Comparison of ENCODE assay signal across 14 mouse cellular contexts in the genomic region with DNA sequence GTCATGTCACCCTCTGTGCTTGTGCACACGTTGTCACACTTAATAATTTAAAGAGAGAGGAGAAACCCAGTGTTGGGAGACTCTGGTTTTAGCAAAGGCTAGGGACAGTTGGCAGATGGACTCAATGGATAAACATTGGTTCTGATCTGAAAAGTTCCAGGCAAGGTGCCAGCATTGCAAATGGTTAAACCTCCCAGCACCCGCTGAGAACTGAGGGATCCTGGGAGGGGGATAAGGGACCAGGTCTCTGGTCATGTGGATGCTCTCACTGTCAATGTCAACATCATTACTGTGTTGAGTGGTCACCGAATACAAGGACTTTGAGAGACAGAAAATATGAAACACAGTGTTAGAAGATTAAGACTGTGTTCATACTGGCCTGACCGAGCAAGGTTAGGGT. TPM values are rescaled to one million over a fixed set of nuclear protein-coding genes. Genes with fewer than 3 reads are reported as not detected.
A peak's percentile ranks its signal among the peaks of the same experiment; 100 is the strongest.
DNase-seq lines count a peak whose midpoint lies in the region; ATAC-seq and TF ChIP-seq lines count a peak whose summit lies in the region.
"Had no signal": no experiment of that assay in that cellular context is flagged by ENCODE, and none has a peak within 500 bp of the region (broad histone marks: within the 10 kb centered on the region; RNA-seq: fewer than 3 reads in every experiment).

No protein-coding gene starts in this region.

- H3K27ac ChIP-seq in heart, adult 2 months: peak overlapping the region; percentile 34; the same call in 1 of the 2 replicates
- no peak overlapping the region for H3K27ac ChIP-seq in lung, embryonic 16.5 days (ENCODE audit: low read length)
- peak overlapping the region; percentile 63 for H3K27ac ChIP-seq in liver, embryonic 15.5 days (replicated peaks)
- H3K27ac ChIP-seq: intestine, embryonic 15.5 days had no signal

- H3K9ac ChIP-seq in heart, adult 2 months (ENCODE audit: low read depth, low read length): no peak overlapping the region
- no peak overlapping the region for H3K9ac ChIP-seq in lung, embryonic 16.5 days (ENCODE audit: low read length)
- H3K9ac ChIP-seq in liver, embryonic 15.5 days: no peak overlapping the region
- H3K9ac ChIP-seq: intestine, embryonic 15.5 days had no signal

- H3K79me2 ChIP-seq in heart, adult 2 months (replicated peaks; ENCODE audit: control insufficient read depth, insufficient read depth, low read length): peaks cover 10% of the 10 kb centered on the region

- no peaks in the 10 kb centered on the region for H3K27me3 ChIP-seq in heart, adult 2 months (ENCODE audit: control insufficient read depth, insufficient read depth, low read length)
- no peaks in the 10 kb centered on the region for H3K27me3 ChIP-seq in lung, embryonic 16.5 days (ENCODE audit: control insufficient read depth, insufficient read depth, low read depth, low read length)
- no peaks in the 10 kb centered on the region for H3K27me3 ChIP-seq in liver, embryonic 15.5 days
- H3K27me3 ChIP-seq: intestine, embryonic 15.5 days had no signal

- no peak for TF ChIP-seq EP300 in heart, adult 2 months (IDR thresholded peaks at IDR 0.05; ENCODE audit: insufficient read depth, low read depth, low read length)

- ATAC-seq in lung, embryonic 16.5 days (ENCODE audit: low read depth): peak; percentile 43
- no peak for ATAC-seq in liver, embryonic 15.5 days (ENCODE audit: insufficient read depth)
- ATAC-seq: intestine, embryonic 15.5 days had no signal

- no peak overlapping the region for H3K4me2 ChIP-seq in lung, embryonic 16.5 days (ENCODE audit: low read depth, low read length)
- 0 out of 2 replicates have a peak overlapping the region, but pooled peaks have one; percentile 3 for H3K4me2 ChIP-seq in liver, embryonic 15.5 days
- H3K4me2 ChIP-seq: intestine, embryonic 15.5 days had no signal

- intact Hi-C loops in heart, adult 2 months (cut with DNase I): no loop called here

- peaks cover 2% of the 10 kb centered on the region; the same call in 1 of the 2 replicates for H3K36me3 ChIP-seq in heart, adult 2 months (ENCODE audit: control insufficient read depth, insufficient read depth, low read length)
- H3K36me3 ChIP-seq in lung, embryonic 16.5 days (ENCODE audit: control insufficient read depth, insufficient read depth, low read length): no peaks in the 10 kb centered on the region
- H3K36me3 ChIP-seq in liver, embryonic 15.5 days (replicated peaks): peaks cover 4% of the 10 kb centered on the region; the same call in 1 of the 2 replicates
- H3K36me3 ChIP-seq: intestine, embryonic 15.5 days had no signal

- H3K4me1 ChIP-seq in heart, adult 2 months (ENCODE audit: control insufficient read depth, insufficient read depth, low read length): peaks cover 21% of the 10 kb centered on the region
- H3K4me1 ChIP-seq in lung, embryonic 16.5 days (replicated peaks; ENCODE audit: control insufficient read depth, insufficient read depth, low read length): peaks cover 26% of the 10 kb centered on the region
- H3K4me1 ChIP-seq in liver, embryonic 15.5 days (replicated peaks): peaks cover 78% of the 10 kb centered on the region

- no peak for TF ChIP-seq POLR2A in heart, adult 2 months (IDR thresholded peaks at IDR 0.05; ENCODE audit: insufficient read depth, low read depth, low read length)

- H3K4me3 ChIP-seq in heart, adult 2 months: no peak overlapping the region
- H3K4me3 ChIP-seq in lung, embryonic 16.5 days (ENCODE audit: low read length): no peak overlapping the region
- H3K4me3 ChIP-seq in liver, embryonic 15.5 days (replicated peaks): no peak overlapping the region
- H3K4me3 ChIP-seq: intestine, embryonic 15.5 days had no signal

- DNase-seq in heart, adult 2 months: no peak
- no peak for DNase-seq in heart, adult 11 months
- no peak for DNase-seq in lung, postnatal 4 days
- peak; percentile 82 for DNase-seq in cerebellum, adult 9-10 months
- DNase-seq in left cerebral cortex, adult 11 months (ENCODE audit: low spot score): no peak
- no peak for DNase-seq in spleen, postnatal 14 days (ENCODE audit: low spot score in 2 of 2)
- DNase-seq: heart, postnatal 4 days; lung, postnatal 36 days had no signal

- TF ChIP-seq CTCF in heart, adult 2 months (IDR thresholded peaks at IDR 0.05): no peak

- no peaks in the 10 kb centered on the region for H3K9me3 ChIP-seq in lung, embryonic 16.5 days (ENCODE audit: control insufficient read depth, low read length)
- H3K9me3 ChIP-seq in liver, embryonic 15.5 days (replicated peaks): 0 out of 2 replicates have a peak, but pooled peaks cover 4% of the 10 kb centered on the region
- H3K9me3 ChIP-seq: intestine, embryonic 15.5 days had no signal

- 53% methylated on average over 4 of the region's 4 CpGs for WGBS in heart, adult 2 months
- WGBS in lung, embryonic 16.5 days: 27% methylated on average over 4 of the region's 4 CpGs
- 55% methylated on average over 4 of the region's 4 CpGs for WGBS in liver, embryonic 15.5 days (ENCODE audit: insufficient replicate concordance)

RNA-seq across cellular contexts. Expression of a gene that starts 33.7 kb away (rescaled TPM):
- 10 to 100 TPM; 58.6 to 65.2 TPM for total RNA-seq in heart, adult 2 months (2021)
- 35.4 and 50.7 TPM in 2 replicates for polyA plus RNA-seq in heart, adult 2 months (2012; rRNA removed)
- 27.2 and 28.4 TPM in 2 replicates for polyA plus RNA-seq in lung, embryonic 16.5 days (2015; fragmentation: Nextera tagmentation; extraction: Ambion mirVana)
- 20.6 and 22.5 TPM in 2 replicates for polyA plus RNA-seq in liver, embryonic 15.5 days (2015; fragmentation: Nextera tagmentation; extraction: Ambion mirVana)

RNA-seq across cellular contexts. Expression of a gene that starts 42.4 kb away (rescaled TPM):
- total RNA-seq in heart, adult 2 months (2021): 10 to 100 TPM; 20.3 to 22.3 TPM
- polyA plus RNA-seq in heart, adult 2 months (2012; rRNA removed): 24.3 and 26.6 TPM in 2 replicates
- 11.0 and 11.3 TPM in 2 replicates for polyA plus RNA-seq in lung, embryonic 16.5 days (2015; fragmentation: Nextera tagmentation; extraction: Ambion mirVana)
- polyA plus RNA-seq in liver, embryonic 15.5 days (2015; fragmentation: Nextera tagmentation; extraction: Ambion mirVana): 8.2 and 8.7 TPM in 2 replicates

RNA-seq across cellular contexts. Expression of a gene that starts 46.0 kb away (rescaled TPM):
- 10 to 100 TPM; 10.1 to 11.6 TPM for total RNA-seq in heart, adult 2 months (2021)
- polyA plus RNA-seq in heart, adult 2 months (2012; rRNA removed): 11.2 and 12.8 TPM in 2 replicates
- polyA plus RNA-seq in lung, embryonic 16.5 days (2015; fragmentation: Nextera tagmentation; extraction: Ambion mirVana): 6.2 and 6.8 TPM in 2 replicates
- 1.5 and 1.9 TPM in 2 replicates for polyA plus RNA-seq in liver, embryonic 15.5 days (2015; fragmentation: Nextera tagmentation; extraction: Ambion mirVana)

RNA-seq across cellular contexts. Expression of a gene that starts 54.1 kb away (rescaled TPM):
- total RNA-seq in heart, adult 2 months (2021): not detected
- not detected in 2 replicates for polyA plus RNA-seq in heart, adult 2 months (2012; rRNA removed)
- not detected in 2 replicates for polyA plus RNA-seq in lung, embryonic 16.5 days (2015; fragmentation: Nextera tagmentation; extraction: Ambion mirVana)
- polyA plus RNA-seq in liver, embryonic 15.5 days (2015; fragmentation: Nextera tagmentation; extraction: Ambion mirVana): not detected in 2 replicates
- total RNA-seq: heart, postnatal 4 days; left cerebral cortex, adult 8-10 months had no signal
- polyA plus RNA-seq: gonadal fat pad, adult 2 months; intestine, embryonic 15.5 days; small intestine, adult 2 months had no signal

RNA-seq across cellular contexts. Expression of a gene that starts 57.1 kb away (rescaled TPM):
- total RNA-seq in heart, adult 2 months (2021): not detected
- polyA plus RNA-seq in heart, adult 2 months (2012; rRNA removed): 0.04 TPM in 1 of 2 replicates, not detected in the other
- not detected in 2 replicates for polyA plus RNA-seq in lung, embryonic 16.5 days (2015; fragmentation: Nextera tagmentation; extraction: Ambion mirVana)
- polyA plus RNA-seq in liver, embryonic 15.5 days (2015; fragmentation: Nextera tagmentation; extraction: Ambion mirVana): not detected in 2 replicates
- total RNA-seq: heart, postnatal 4 days had no signal
